Mouse (Mus musculus) ES-E14 (cell line): ENCODE data around the gene Il1rl2. TPM values are rescaled to one million over a fixed set of nuclear protein-coding genes. Genes with fewer than 3 reads are reported as not detected.

ENCODE experiments used
- DNase-seq: peaks from one replicate; pipeline ENCODE4 v3.0.0-alpha.2; 2013; ENCODE audit warnings: low read depth, low spot score
- H3K27ac ChIP-seq: 2 replicates; pipeline ENCODE4 v1.5.1; 2012; ENCODE audit warnings: low read depth, mild to moderate bottlenecking, low read length, moderate library complexity, mixed read lengths; ENCODE audit not compliant: poor library complexity, insufficient read depth, severe bottlenecking
- H3K36me3 ChIP-seq: 2 replicates; pipeline ENCODE4 v1.6.1; 2012; ENCODE audit warnings: mild to moderate bottlenecking, low read length, moderate library complexity, mixed read lengths; ENCODE audit not compliant: control insufficient read depth, poor library complexity, insufficient read depth, severe bottlenecking
- H3K4me1 ChIP-seq, 2 experiments: fragments of 150-350 bp in 1 of 2; sonication (generic) in 1 of 2; 2 replicates each; pipeline ENCODE4 v1.6.1; 2012; ENCODE audit warnings: low read length in 2 of 2, mild to moderate bottlenecking in 1 of 2, mixed read lengths in 1 of 2; ENCODE audit not compliant: control insufficient read depth in 2 of 2, insufficient read depth in 2 of 2, poor library complexity in 1 of 2
- H3K4me3 ChIP-seq, 2 experiments: fragments of 150-350 bp in 1 of 2; sonication (generic) in 1 of 2; 2 replicates each; pipeline ENCODE4 v1.5.1; 2012; ENCODE audit warnings: low read length in 2 of 2, low read depth in 1 of 2, mild to moderate bottlenecking in 1 of 2, mixed read lengths in 1 of 2; ENCODE audit not compliant: insufficient read depth in 1 of 2, poor library complexity in 1 of 2, severe bottlenecking in 1 of 2
- H3K9ac ChIP-seq: 2 replicates; pipeline ENCODE4 v1.6.1; 2012; ENCODE audit warnings: low read depth, mild to moderate bottlenecking, low read length, mixed read lengths; ENCODE audit not compliant: poor library complexity, insufficient read depth, severe bottlenecking
- H3K9me3 ChIP-seq: fragments of 150-350 bp; sonication (generic); 2 replicates; pipeline ENCODE4 v1.6.1; 2012; ENCODE audit warnings: low read depth, mild to moderate bottlenecking, low read length; ENCODE audit not compliant: control insufficient read depth, insufficient read depth
- CHD2 ChIP-seq: IDR thresholded peaks from 2 replicates; pipeline ENCODE4 v1.6.1; 2014; ENCODE audit warnings: mild to moderate bottlenecking, low read depth, low read length, inconsistent platforms
- HCFC1 ChIP-seq: IDR thresholded peaks from 2 replicates; pipeline ENCODE4 v1.6.1; 2012; ENCODE audit warnings: low read length, inconsistent platforms, borderline replicate concordance; ENCODE audit not compliant: insufficient read depth
- MAFK ChIP-seq: IDR thresholded peaks from 2 replicates; pipeline ENCODE4 v1.6.1; 2014; ENCODE audit warnings: mild to moderate bottlenecking, low read depth, low read length, inconsistent platforms; ENCODE audit not compliant: insufficient read depth
- ZC3H11A ChIP-seq: IDR thresholded peaks from 2 replicates; pipeline ENCODE4 v1.6.1; 2012; ENCODE audit warnings: low read depth, mild to moderate bottlenecking, inconsistent platforms, low read length, borderline replicate concordance
- ZNF384 ChIP-seq: IDR thresholded peaks from 2 replicates; pipeline ENCODE4 v1.6.1; 2012; ENCODE audit warnings: low read depth, low read length, inconsistent platforms
- in situ Hi-C, 2 experiments: fragments of 600-800 bp; cut with MboI; formaldehyde crosslinking; loops; one replicate each; pipeline ENCODE4 v1.15.1; 2025; ENCODE audit warnings: low sequenced_read_pairs in 2 of 2, inconsistent platforms in 1 of 2; ENCODE audit not compliant: unreplicated experiment in 2 of 2
- total RNA-seq: library from RNA; depleted of rRNA; stranded (reverse); fragments of 300-350 nt; gene quantifications from 2 replicates; pipeline ENCODE4 v1.2.3, GENCODE M21; 2012

Gene Il1rl2
- total RNA-seq, 1 experiment, result 0.27 TPM

DNA sequence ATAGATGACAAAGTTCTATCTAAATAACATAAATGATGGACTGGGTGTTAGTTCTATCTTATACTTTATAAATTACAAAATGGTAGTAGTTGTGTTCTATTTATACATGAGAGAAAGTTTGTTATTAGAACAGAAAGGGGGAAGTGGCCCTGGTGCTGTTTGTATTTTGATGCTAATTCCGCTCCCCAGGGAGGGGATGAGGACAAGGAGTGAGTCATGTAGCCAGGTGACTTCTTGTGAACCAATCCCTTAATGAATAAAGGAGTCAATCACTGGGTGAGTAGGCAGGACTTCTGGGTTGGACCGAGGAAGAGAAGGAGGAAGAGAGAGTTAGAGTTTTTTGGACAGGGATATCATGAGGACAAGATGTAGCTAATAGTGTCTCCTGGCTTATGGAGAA is 18.3 kb upstream of the Il1rl2 start:
- Histone ChIP-seq H3K4me3 (no peak overlapping the region), H3K9me3 (no peaks in the 10 kb centered on the region), H3K4me1 (peaks cover 3 to 6% of the 10 kb centered on the region in 2 experiments; a peak in 2 of 4 replicates), H3K27ac (no peak overlapping the region), H3K36me3 (no peaks in the 10 kb centered on the region), H3K9ac (no peak overlapping the region)
- no peak for TF ChIP-seq ZNF384
- TF ChIP-seq HCFC1, result no peak
- TF ChIP-seq CHD2, result no peak
- TF ChIP-seq MAFK, result no peak
- no peak for TF ChIP-seq ZC3H11A
- in situ Hi-C loops, result no loop called here
- no peak for DNase-seq

DNA sequence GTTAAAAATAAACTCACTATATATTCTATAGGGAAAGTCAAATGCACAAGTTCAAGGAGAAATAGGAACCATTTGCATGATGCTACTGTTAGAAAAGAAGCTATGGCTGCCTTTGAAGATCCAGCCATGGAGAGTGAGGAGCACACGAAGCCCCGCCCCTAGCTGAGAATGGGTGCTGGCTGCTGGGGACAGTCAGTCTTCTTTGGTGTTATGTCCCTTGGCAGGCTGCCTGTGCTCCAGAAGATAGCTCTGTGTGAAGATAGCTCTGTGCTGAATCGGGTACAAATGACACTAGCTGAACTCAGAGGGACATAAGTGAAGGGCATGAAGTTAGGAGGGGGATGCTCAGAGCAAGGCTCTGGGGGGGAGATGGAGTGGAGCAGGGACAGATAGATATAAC is 13.3 kb upstream of the Il1rl2 start:
- Histone ChIP-seq H3K9me3 (no peaks in the 10 kb centered on the region), H3K36me3 (no peaks in the 10 kb centered on the region), H3K9ac (no peak overlapping the region), H3K27ac (no peak overlapping the region), H3K4me1 (no peaks in the 10 kb centered on the region), H3K4me3 (no peak overlapping the region)
- no peak for DNase-seq
- in situ Hi-C loops, result no loop called here
- TF ChIP-seq HCFC1 (no peak), CHD2 (no peak), ZNF384 (no peak), ZC3H11A (no peak), MAFK (no peak)

DNA sequence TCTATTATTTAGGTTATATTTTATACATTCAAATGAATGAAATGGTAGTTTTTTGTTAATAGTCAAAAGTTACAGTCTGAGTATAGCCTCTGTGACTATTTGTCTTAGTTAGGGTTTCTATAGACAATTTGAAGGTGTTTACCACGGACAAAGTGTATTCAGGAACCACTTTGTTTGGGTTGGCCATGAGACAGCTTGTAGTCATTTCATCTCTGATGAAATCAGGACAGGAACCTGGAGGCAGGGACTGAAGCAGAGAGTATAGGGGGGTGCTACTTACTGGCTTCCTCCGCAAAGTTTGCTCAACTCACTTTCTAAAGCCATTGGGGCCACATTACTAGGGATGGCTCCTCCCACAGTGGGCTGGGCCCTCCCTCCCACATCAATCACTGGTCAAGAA is 12.8 kb upstream of the Il1rl2 start:
- Histone ChIP-seq H3K36me3 (no peaks in the 10 kb centered on the region), H3K9ac (no peak overlapping the region), H3K4me3 (no peak overlapping the region), H3K4me1 (no peaks in the 10 kb centered on the region), H3K9me3 (no peaks in the 10 kb centered on the region), H3K27ac (no peak overlapping the region)
- no peak for DNase-seq
- TF ChIP-seq ZNF384, result no peak
- TF ChIP-seq CHD2, result no peak
- TF ChIP-seq MAFK, result no peak
- TF ChIP-seq ZC3H11A, result no peak
- TF ChIP-seq HCFC1, result no peak
- in situ Hi-C loops, result no loop called here

DNA sequence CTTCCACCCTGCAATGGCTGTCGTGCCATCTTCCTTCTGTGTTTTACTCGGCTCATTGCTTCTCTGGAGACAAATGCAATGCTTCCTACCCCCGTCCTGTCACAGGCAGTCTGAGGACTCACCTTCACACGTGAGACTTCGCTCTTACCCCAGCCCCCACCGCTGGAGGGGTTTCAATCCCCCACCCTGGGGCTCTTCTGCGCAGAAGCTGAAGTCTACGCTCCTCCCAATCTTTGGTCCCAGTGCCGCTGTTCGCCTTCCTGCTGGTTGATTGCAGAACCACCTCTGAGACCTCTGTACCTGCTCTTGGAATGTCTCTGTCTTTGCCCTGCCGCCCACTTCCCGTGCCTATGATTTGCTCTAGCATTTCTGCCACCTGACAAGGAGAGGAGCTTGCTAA is 10.4 kb upstream of the Il1rl2 start:
- H3K9ac ChIP-seq, result no peak overlapping the region
- DNase-seq, result no peak
- TF ChIP-seq HCFC1, result no peak
- no peak for TF ChIP-seq ZC3H11A
- H3K36me3 ChIP-seq, result no peaks in the 10 kb centered on the region
- in situ Hi-C loops, result no loop called here
- H3K9me3 ChIP-seq, result no peaks in the 10 kb centered on the region
- no peak overlapping the region for H3K27ac ChIP-seq
- no peaks in the 10 kb centered on the region; a peak in 1 of 4 replicates for H3K4me1 ChIP-seq
- H3K4me3 ChIP-seq, result no peak overlapping the region; a peak in 2 of 4 replicates

DNA sequence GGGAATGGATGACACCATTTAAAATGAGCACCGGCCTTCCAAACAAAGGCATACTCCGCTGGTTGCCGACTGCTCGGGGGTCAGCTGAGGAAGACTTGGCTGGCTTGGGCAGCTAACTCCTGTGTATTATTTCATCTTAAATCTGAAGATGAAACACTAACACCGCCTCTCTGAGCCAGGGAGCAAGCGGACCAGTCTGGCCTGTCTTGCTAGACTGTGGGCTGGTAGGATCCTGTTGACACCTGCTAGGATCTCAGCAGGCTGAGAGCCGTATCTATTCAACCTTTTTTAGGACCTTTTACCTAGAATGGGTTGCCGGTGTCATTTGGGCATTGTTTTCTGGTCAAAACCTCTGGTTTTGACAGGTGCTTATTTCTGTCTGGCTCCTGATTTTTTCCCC is 6.8 kb upstream of the Il1rl2 start:
- TF ChIP-seq MAFK, result no peak
- no peak for TF ChIP-seq CHD2
- no peak for TF ChIP-seq ZC3H11A
- no peak for TF ChIP-seq ZNF384
- no peak for TF ChIP-seq HCFC1
- no peak for DNase-seq
- no peak overlapping the region for H3K9ac ChIP-seq
- H3K4me3 ChIP-seq, result no peak overlapping the region
- H3K27ac ChIP-seq, result no peak overlapping the region
- in situ Hi-C loops, result no loop called here
- H3K9me3 ChIP-seq, result no peaks in the 10 kb centered on the region
- no peaks in the 10 kb centered on the region for H3K36me3 ChIP-seq
- no peaks in the 10 kb centered on the region; a peak in 1 of 4 replicates for H3K4me1 ChIP-seq
